Mouse (Mus musculus) kidney, postnatal 25 days (tissue): ENCODE data around the gene Man2a2.

Source experiments
- DNase-seq, 2 experiments: peaks; one replicate each; pipeline ENCODE4 v3.0.0; 2021; ENCODE audit warnings: mixed read lengths in 2 of 2

Man2a2 gene

GRCm38 (mm10) chr7:80369461-80369860, 1.7 kb downstream of the Man2a2 start:
- DNase-seq, result no peak

- DNase-seq, result no peak
Observed at GRCm38 (mm10) chr7:80368635-80369421, 2.3 kb downstream of the Man2a2 start.

GRCm38 (mm10) chr7:80368009-80368408, 3.2 kb downstream of the Man2a2 start:
- DNase-seq, result peak in 1 of 2 experiments; percentile 45

- no peak for DNase-seq
Observed at GRCm38 (mm10) chr7:80367232-80367631, 3.9 kb downstream of the Man2a2 start.

GRCm38 (mm10) chr7:80365759-80366158, 5.4 kb downstream of the Man2a2 start:
- DNase-seq, result peak; percentile 62 to 66

GRCm38 (mm10) chr7:80360435-80360834, 10.7 kb downstream of the Man2a2 start:
- no peak for DNase-seq

- peak in 1 of 2 experiments; percentile 27 for DNase-seq
Observed at GRCm38 (mm10) chr7:80358039-80358438, 13.1 kb downstream of the Man2a2 start.

- DNase-seq, result no peak
Observed at GRCm38 (mm10) chr7:80357156-80357555, 14.0 kb downstream of the Man2a2 start.

- peak in 1 of 2 experiments; percentile 29 for DNase-seq
Observed at GRCm38 (mm10) chr7:80356351-80356750, 14.8 kb downstream of the Man2a2 start.

- peak in 1 of 2 experiments; percentile 25 for DNase-seq
Observed at GRCm38 (mm10) chr7:80352920-80353319, 18.3 kb downstream of the Man2a2 start.

GRCm38 (mm10) chr7:80350808-80351207, 20.4 kb downstream of the Man2a2 start:
- no peak for DNase-seq

- DNase-seq, result peak in 1 of 2 experiments; percentile 31
Observed at GRCm38 (mm10) chr7:80347670-80348586, 23.2 kb downstream of the Man2a2 start.

GRCm38 (mm10) chr7:80346830-80347229, 24.3 kb downstream of the Man2a2 start:
- DNase-seq, result peak in 1 of 2 experiments; percentile 35

GRCm38 (mm10) chr7:80346173-80346572, 25.0 kb downstream of the Man2a2 start:
- DNase-seq, result peak in 1 of 2 experiments; percentile 26

- peak in 1 of 2 experiments; percentile 35 for DNase-seq
Observed at GRCm38 (mm10) chr7:80343270-80344018, 27.7 kb downstream of the Man2a2 start.

GRCm38 (mm10) chr7:80342858-80343257, 28.3 kb downstream of the Man2a2 start, which contains the start of gene Hddc3:
Gene Hddc3, plus strand, starts transcription at chr7:80343104.
- DNase-seq, result peak; percentile 96 to 98

GRCm38 (mm10) chr7:80341793-80342192, 29.4 kb downstream of the Man2a2 start:
- peak in 1 of 2 experiments; percentile 32 for DNase-seq

GRCm38 (mm10) chr7:80340793-80341192, 30.4 kb downstream of the Man2a2 start, which contains the start of gene Unc45a:
Gene Unc45a, minus strand, starts transcription at chr7:80341005.
- DNase-seq, result peak; percentile 79 to 85

- DNase-seq, result peak; percentile 98 to 99
Observed at GRCm38 (mm10) chr7:80339793-80340628, 31.2 kb downstream of the Man2a2 start.

GRCm38 (mm10) chr7:80339371-80339770, 31.8 kb downstream of the Man2a2 start:
- DNase-seq, result peak in 1 of 2 experiments; percentile 64

- DNase-seq, result no peak
Observed at GRCm38 (mm10) chr7:80336932-80337331, 34.2 kb downstream of the Man2a2 start.
